Mouse (Mus musculus): ENCODE results near the gene Bicd1.

- TF ChIP-seq POLR2A (IDR thresholded peaks at IDR 0.05; ENCODE audit: low read depth, low read length): no peak
- no peak for TF ChIP-seq CTCF (IDR thresholded peaks at IDR 0.05; ENCODE audit: borderline replicate concordance, insufficient read depth, low read length)
These were observed 22.3 kb upstream of the Bicd1 start for GRCm38 (mm10) chr6:149386389-149386788.
